Mouse (Mus musculus) layer of hippocampus, adult 9-10 months (tissue): ENCODE data around the gene Tcn2.

Experiments used
- DNase-seq: peaks from one replicate; pipeline ENCODE4 v3.0.0; 2022; ENCODE audit warnings: low spot score

Tcn2 gene

GRCm38 (mm10) chr11:3894406-3895281 is 37.3 kb downstream of the Tcn2 start, which contains the start of the genes 4921536K21Rik and Dusp18:
4921536K21Rik (minus strand) TSS chr11:3895098.
Dusp18 (plus strand) TSS chr11:3895240.
- peak; percentile 95 for DNase-seq

GRCm38 (mm10) chr11:3893970-3894369 is 38.0 kb downstream of the Tcn2 start:
- no peak for DNase-seq

GRCm38 (mm10) chr11:3887331-3887730 is 44.6 kb downstream of the Tcn2 start:
- no peak for DNase-seq

- no peak for DNase-seq
Measured at GRCm38 (mm10) chr11:3883711-3884110, 48.2 kb downstream of the Tcn2 start.

- DNase-seq, result peak; percentile 69
Measured at GRCm38 (mm10) chr11:3879836-3880235, 52.1 kb downstream of the Tcn2 start.

- DNase-seq, result no peak
Measured at GRCm38 (mm10) chr11:3878660-3879059, 53.3 kb downstream of the Tcn2 start.

- no peak for DNase-seq
Measured at GRCm38 (mm10) chr11:3876419-3876818, 55.5 kb downstream of the Tcn2 start.
